Mouse (Mus musculus) liver, embryonic 14.5 days (tissue): ENCODE results near the gene Avpi1. TPM values are rescaled to one million over a fixed set of nuclear protein-coding genes. Genes with fewer than 3 reads are reported as not detected.

Experiments
- ATAC-seq: fragments of 200-750 bp; cut with Nextera tagmentation; 2 replicates; pipeline ENCODE4 v1.8.0; 2017; ENCODE audit warnings: moderate number of reproducible peaks, mild to moderate bottlenecking, moderate library complexity; ENCODE audit not compliant: insufficient read depth
- DNase-seq, 3 experiments: peaks; one replicate each; pipeline ENCODE4 v3.0.0-alpha.2; 2012 to 2013; ENCODE audit warnings: low read depth in 3 of 3, low spot score in 3 of 3
- H3K27ac ChIP-seq: fragments of 300-500 bp; sonication (generic); 2 replicates; pipeline ENCODE4 v1.5.1; 2014; ENCODE audit warnings: moderate library complexity, mild to moderate bottlenecking, control low read depth, inconsistent platforms
- H3K27me3 ChIP-seq: fragments of 300-500 bp; sonication (generic); 2 replicates; pipeline ENCODE4 v1.6.1; 2014; ENCODE audit warnings: mild to moderate bottlenecking, low read length, moderate library complexity; ENCODE audit not compliant: control insufficient read depth, insufficient read depth
- H3K36me3 ChIP-seq: fragments of 300-500 bp; sonication (generic); replicated peaks from 2 replicates; pipeline ENCODE4 v1.6.1; 2014; ENCODE audit warnings: low read depth; ENCODE audit not compliant: control insufficient read depth, insufficient read depth
- H3K4me1 ChIP-seq, 2 experiments: fragments of 200-500 bp in 1 of 2; fragments of 300-500 bp in 1 of 2; sonication (generic) in 1 of 2; replicated peaks; 2 replicates each; pipeline ENCODE4 v1.6.1; 2012 to 2014; ENCODE audit warnings: antibody characterized with exemption in 1 of 2, inconsistent platforms in 1 of 2, low read length in 1 of 2; ENCODE audit not compliant: control insufficient read depth in 2 of 2, insufficient read depth in 2 of 2
- H3K4me2 ChIP-seq: fragments of 300-500 bp; sonication (generic); 2 replicates; pipeline ENCODE4 v1.6.1; 2014; ENCODE audit warnings: low read depth, mild to moderate bottlenecking, control low read depth, moderate library complexity
- H3K4me3 ChIP-seq, 2 experiments: fragments of 200-500 bp in 1 of 2; fragments of 300-500 bp in 1 of 2; sonication (generic) in 1 of 2; 2 replicates each; pipeline ENCODE4 v1.5.1; 2012 to 2014; ENCODE audit warnings: low read depth in 2 of 2, low read length in 2 of 2, mild to moderate bottlenecking in 2 of 2, control low read depth in 1 of 2, inconsistent platforms in 1 of 2, moderate library complexity in 1 of 2; ENCODE audit not compliant: insufficient read depth in 1 of 2
- H3K9ac ChIP-seq: fragments of 300-500 bp; sonication (generic); replicated peaks from 2 replicates; pipeline ENCODE4 v1.6.1; 2014; ENCODE audit warnings: mild to moderate bottlenecking, control low read depth, moderate library complexity
- H3K9me3 ChIP-seq: fragments of 300-500 bp; sonication (generic); 2 replicates; pipeline ENCODE4 v1.6.1; 2016; ENCODE audit warnings: low read length, mixed read lengths; ENCODE audit not compliant: control insufficient read depth
- CTCF ChIP-seq: IDR thresholded peaks from 2 replicates; pipeline ENCODE4 v1.5.1; 2016; ENCODE audit warnings: antibody characterized with exemption, low read depth, control low read depth
- EP300 ChIP-seq: IDR thresholded peaks from 2 replicates; pipeline ENCODE4 v1.6.1; 2016; ENCODE audit warnings: antibody characterized with exemption, low read depth
- WGBS: fragments of 180-500 bp; shearing (Covaris S2); extraction: QIAGEN DNeasy Blood & Tissue Kit; methylation state at CpG from one replicate; pipeline ENCODE4 v1.1.7; 2014; ENCODE audit not compliant: insufficient replicate concordance; 5-methylcytosine and 5-hydroxymethylcytosine counted together
- polyA plus RNA-seq, 2 experiments: library from polyadenylated mRNA; depleted of rRNA in 1 of 2; stranded (reverse) in 1 of 2; unstranded in 1 of 2; fragments of >200 nt; fragmentation: Nextera tagmentation in 1 of 2; extraction: Ambion mirVana in 1 of 2; gene quantifications; 2 replicates each; pipeline versions ENCODE4 v1.2.1 to v1.2.3; 2012 to 2014

Avpi1 gene
- polyA plus RNA-seq, 2 experiments = 7.2 to 20.4 TPM

GRCm38 (mm10) chr19:42080469-42080868, 48.4 kb downstream of the Avpi1 start:
- Histone ChIP-seq H3K27ac (no peak overlapping the region), H3K4me2 (no peak overlapping the region), H3K4me1 (peaks cover 1 to 10% of the 10 kb centered on the region in 2 experiments), H3K9me3 (no peaks in the 10 kb centered on the region), H3K9ac (no peak overlapping the region), H3K27me3 (no peaks in the 10 kb centered on the region), H3K36me3 (no peaks in the 10 kb centered on the region), H3K4me3 (no peak overlapping the region)
- DNase-seq = no peak
- 70% methylated on average over 11 of the region's 11 CpGs for WGBS
- no peak for ATAC-seq
- no peak for TF ChIP-seq EP300

- TF ChIP-seq EP300 = no peak
- TF ChIP-seq CTCF = no peak
- Histone ChIP-seq H3K4me3 (no peak overlapping the region), H3K27ac (no peak overlapping the region), H3K27me3 (no peaks in the 10 kb centered on the region), H3K4me1 (peaks cover 0 to 9% of the 10 kb centered on the region in 2 experiments; a peak in 3 of 4 replicates), H3K4me2 (no peak overlapping the region), H3K36me3 (no peaks in the 10 kb centered on the region), H3K9ac (no peak overlapping the region), H3K9me3 (no peaks in the 10 kb centered on the region)
- ATAC-seq (no peak), DNase-seq (no peak)
- WGBS = 67% methylated on average over 5 of the region's 5 CpGs
These were observed 48.9 kb downstream of the Avpi1 start for GRCm38 (mm10) chr19:42079950-42080349.

DNA sequence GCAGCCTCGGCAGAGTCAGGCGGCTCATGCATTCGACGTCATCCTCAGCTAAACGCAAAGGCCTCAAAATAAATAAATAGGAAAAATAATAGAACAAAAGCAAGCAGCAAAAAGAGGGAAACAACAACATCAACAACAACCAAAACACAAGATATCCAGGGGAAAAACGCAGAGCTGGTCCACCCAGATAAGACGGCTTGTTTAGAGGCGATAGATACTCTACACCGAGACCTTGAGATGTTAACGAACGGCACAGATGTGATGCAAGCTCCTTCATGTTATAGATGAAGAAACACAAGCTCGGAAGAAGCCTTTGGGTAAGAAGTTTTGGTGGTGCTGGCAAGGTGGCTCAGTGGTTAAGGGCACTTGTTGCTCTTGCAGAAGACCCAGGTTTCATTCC, 49.9 kb downstream of the Avpi1 start:
- WGBS = 52% methylated on average over 12 of the region's 12 CpGs
- no peak for ATAC-seq
- TF ChIP-seq EP300 (peak; percentile 65), CTCF (no peak)

DNA sequence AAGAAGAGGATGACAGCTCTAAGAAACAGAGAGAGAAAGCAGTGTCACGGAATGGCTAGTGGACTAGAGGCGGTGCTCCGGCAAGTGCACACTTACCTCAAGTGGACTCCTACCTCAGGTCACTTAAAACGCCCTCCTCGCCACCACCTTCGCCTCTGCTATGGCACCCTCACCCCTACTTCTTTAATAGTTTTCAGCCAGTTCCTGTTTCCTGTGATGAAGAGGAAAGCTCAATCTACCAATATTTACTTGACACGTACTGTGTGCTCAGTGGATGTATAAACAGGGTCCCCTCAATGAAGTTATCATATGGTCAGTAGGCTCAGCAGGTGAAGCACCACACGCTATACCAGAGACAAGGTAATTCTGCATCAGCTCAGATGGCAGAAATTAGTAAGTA, 50.3 kb downstream of the Avpi1 start:
- Histone ChIP-seq H3K27me3 (no peaks in the 10 kb centered on the region), H3K4me1 (peaks cover 0 to 9% of the 10 kb centered on the region in 2 experiments; a peak in 3 of 4 replicates), H3K9ac (no peak overlapping the region), H3K4me2 (no peak overlapping the region), H3K27ac (no peak overlapping the region), H3K4me3 (no peak overlapping the region), H3K36me3 (no peaks in the 10 kb centered on the region), H3K9me3 (no peaks in the 10 kb centered on the region)
- ATAC-seq (no peak), DNase-seq (no peak)
- TF ChIP-seq CTCF (no peak), EP300 (no peak)
- 78% methylated on average over 8 of the region's 8 CpGs for WGBS

More for the DNA sequence above, 49.9 kb downstream of the Avpi1 start:
- no peak overlapping the region for H3K4me2 ChIP-seq
- H3K4me1 ChIP-seq = peaks cover 0 to 9% of the 10 kb centered on the region in 2 experiments; a peak in 3 of 4 replicates
- H3K27me3 ChIP-seq = no peaks in the 10 kb centered on the region
- peak in 1 of 3 experiments; percentile 26 for DNase-seq
- H3K9me3 ChIP-seq = no peaks in the 10 kb centered on the region
- H3K9ac ChIP-seq = no peak overlapping the region
- H3K36me3 ChIP-seq = no peaks in the 10 kb centered on the region
- no peak overlapping the region for H3K4me3 ChIP-seq
- H3K27ac ChIP-seq = no peak overlapping the region

GRCm38 (mm10) chr19:42075992-42076391, 52.9 kb downstream of the Avpi1 start:
- Histone ChIP-seq H3K27me3 (no peaks in the 10 kb centered on the region), H3K4me1 (peaks cover 0 to 15% of the 10 kb centered on the region in 2 experiments; a peak in 3 of 4 replicates), H3K4me2 (no peak overlapping the region), H3K36me3 (no peaks in the 10 kb centered on the region), H3K27ac (no peak overlapping the region), H3K9ac (no peak overlapping the region), H3K4me3 (no peak overlapping the region), H3K9me3 (no peaks in the 10 kb centered on the region)
- ATAC-seq (no peak), DNase-seq (no peak)
- TF ChIP-seq CTCF = no peak
- TF ChIP-seq EP300 = no peak
- WGBS = 84% methylated on average over 16 of the region's 16 CpGs
